Mouse (Mus musculus) intestine, postnatal 0 days (tissue): ENCODE results near the gene Npdc1. TPM values are rescaled to one million over a fixed set of nuclear protein-coding genes. Genes with fewer than 3 reads are reported as not detected.

ENCODE experiments used
- ATAC-seq: fragments of 200-750 bp; cut with Nextera tagmentation; 2 replicates; pipeline ENCODE4 v1.8.0; 2017; ENCODE audit warnings: mild to moderate bottlenecking, moderate TSS enrichment, moderate library complexity
- H3K27ac ChIP-seq: fragments of 300-500 bp; sonication (generic); 2 replicates; pipeline ENCODE4 v1.5.1; 2014; ENCODE audit warnings: mild to moderate bottlenecking, low read depth, low read length, moderate library complexity
- H3K27me3 ChIP-seq: fragments of 300-500 bp; sonication (generic); replicated peaks from 2 replicates; pipeline ENCODE4 v1.6.1; 2014; ENCODE audit warnings: low read length, mixed read lengths; ENCODE audit not compliant: control insufficient read depth, insufficient read depth
- H3K36me3 ChIP-seq: fragments of 300-500 bp; sonication (generic); 2 replicates; pipeline ENCODE4 v1.6.1; 2014; ENCODE audit warnings: mild to moderate bottlenecking, moderate library complexity; ENCODE audit not compliant: control insufficient read depth, insufficient read depth
- H3K4me1 ChIP-seq: fragments of 300-500 bp; sonication (generic); replicated peaks from 2 replicates; pipeline ENCODE4 v1.6.1; 2014; ENCODE audit warnings: antibody characterized with exemption, low read length, mixed read lengths; ENCODE audit not compliant: control insufficient read depth, insufficient read depth
- H3K4me2 ChIP-seq: fragments of 300-500 bp; sonication (generic); replicated peaks from 2 replicates; pipeline ENCODE4 v1.6.1; 2014; ENCODE audit warnings: low read depth, mild to moderate bottlenecking, moderate library complexity
- H3K4me3 ChIP-seq: fragments of 300-500 bp; sonication (generic); 2 replicates; pipeline ENCODE4 v1.5.1; 2014; ENCODE audit warnings: low read depth, low read length
- H3K9ac ChIP-seq: fragments of 300-500 bp; sonication (generic); 2 replicates; pipeline ENCODE4 v1.6.1; 2014; ENCODE audit warnings: mild to moderate bottlenecking, low read depth, low read length
- H3K9me3 ChIP-seq: fragments of 300-500 bp; sonication (generic); 2 replicates; pipeline ENCODE4 v1.6.1; 2016; ENCODE audit warnings: mixed run types; ENCODE audit not compliant: control insufficient read depth
- CTCF ChIP-seq: sonication (generic); IDR thresholded peaks from 2 replicates; pipeline ENCODE4 v1.5.1; 2016; ENCODE audit warnings: low read depth, mild to moderate bottlenecking, control low read depth, antibody characterized with exemption, moderate library complexity
- WGBS: fragments of 180-500 bp; shearing (Covaris S2); extraction: QIAGEN DNeasy Blood & Tissue Kit; methylation state at CpG from one replicate; pipeline ENCODE4 v1.1.7; 2014; 5-methylcytosine and 5-hydroxymethylcytosine counted together
- microRNA-seq: library from miRNA; unstranded; fragments of <30 nt; microRNA quantifications from one replicate; pipeline ENCODE4, GENCODE M21; 2016
- polyA plus RNA-seq: library from polyadenylated mRNA; unstranded; fragments of >200 nt; fragmentation: Nextera tagmentation; extraction: Ambion mirVana; gene quantifications from 2 replicates; pipeline ENCODE4 v1.2.1, GENCODE M21; 2015

Gene Npdc1
- polyA plus RNA-seq, 1 experiment from 2014 or later: 52.3 TPM

DNA sequence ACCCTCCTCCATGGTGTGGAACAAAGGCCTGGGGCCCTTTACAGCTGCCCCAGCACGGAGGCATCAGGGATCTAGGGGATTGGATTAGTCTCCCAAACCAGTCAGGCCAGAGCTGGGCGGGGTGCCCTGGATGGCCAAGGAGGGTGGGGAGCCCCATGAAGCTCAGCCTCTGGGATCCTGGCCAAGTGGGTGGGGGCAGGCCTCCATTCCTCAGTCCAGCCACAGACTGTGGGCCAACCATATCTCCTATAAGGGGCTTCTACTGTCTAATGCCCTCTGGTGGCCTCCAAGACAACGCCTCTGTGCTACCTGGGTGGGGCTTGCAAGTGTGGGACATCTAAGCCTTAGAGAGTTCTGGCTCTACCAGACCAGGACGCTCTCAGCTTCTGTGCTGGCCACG lies 59.8 kb downstream of the Npdc1 start:
- Histone ChIP-seq H3K27me3 (no peaks in the 10 kb centered on the region), H3K4me1 (peaks cover 6% of the 10 kb centered on the region), H3K4me3 (no peak overlapping the region), H3K27ac (no peak overlapping the region), H3K36me3 (peaks cover 5% of the 10 kb centered on the region; the same call in 1 of the 2 replicates), H3K9ac (no peak overlapping the region), H3K9me3 (no peaks in the 10 kb centered on the region), H3K4me2 (no peak overlapping the region)
- peak; percentile 23; the same call in 1 of the 2 replicates for TF ChIP-seq CTCF
- 51% methylated on average over 5 of the region's 5 CpGs for WGBS
- ATAC-seq: no peak

Small RNAs within 50 kb of the gene (microRNA-seq; reads per million reads assigned to microRNA genes)
- not detected for gene Mir3087

Other genes starting within 250 kb of the Npdc1 start
- gene Nrarp, start 218.6 kb upstream of the Npdc1 start, polyA plus RNA-seq: 15.9 and 16.5 TPM in 2 replicates
- gene Tor4a, start 202.5 kb upstream of the Npdc1 start, polyA plus RNA-seq: 12.0 and 12.6 TPM in 2 replicates
- 41.4 and 45.6 TPM in 2 replicates for gene Nelfb, start 187.9 kb upstream of the Npdc1 start, polyA plus RNA-seq
- gene Stpg3, start 184.7 kb upstream of the Npdc1 start, polyA plus RNA-seq: not detected in 2 replicates
- gene Fam166a, start 180.6 kb upstream of the Npdc1 start, polyA plus RNA-seq: 0.78 and 1.4 TPM in 2 replicates
- gene Tubb4b, start 174.6 kb upstream of the Npdc1 start, polyA plus RNA-seq: 453 and 466 TPM in 2 replicates
- gene Slc34a3, start 165.0 kb upstream of the Npdc1 start, polyA plus RNA-seq: 34.0 and 37.6 TPM in 2 replicates
- gene Rnf224, start 162.6 kb upstream of the Npdc1 start, polyA plus RNA-seq: 0.09 and 0.25 TPM in 2 replicates
- gene Rnf208, start 157.1 kb upstream of the Npdc1 start, polyA plus RNA-seq: 51.9 and 59.4 TPM in 2 replicates
- 16.5 and 20.7 TPM in 2 replicates for gene Cysrt1, start 156.9 kb upstream of the Npdc1 start, polyA plus RNA-seq
- 10.4 and 12.3 TPM in 2 replicates for gene AL732309.1, start 152.5 kb upstream of the Npdc1 start, polyA plus RNA-seq
- 40.3 and 44.9 TPM in 2 replicates for gene Tmem203, start 143.9 kb upstream of the Npdc1 start, polyA plus RNA-seq
- gene Tprn, start 136.7 kb upstream of the Npdc1 start, polyA plus RNA-seq: 62.0 and 68.3 TPM in 2 replicates
- 105 and 108 TPM in 2 replicates for gene Ssna1, start 126.9 kb upstream of the Npdc1 start, polyA plus RNA-seq
- 41.6 and 43.4 TPM in 2 replicates for gene Anapc2, start 126.9 kb upstream of the Npdc1 start, polyA plus RNA-seq
- not detected in 2 replicates for gene Tmem210, start 111.2 kb upstream of the Npdc1 start, polyA plus RNA-seq
- gene Lrrc26, start 109.4 kb upstream of the Npdc1 start, polyA plus RNA-seq: 5.5 and 6.6 TPM in 2 replicates
- gene Grin1, start 80.2 kb upstream of the Npdc1 start, polyA plus RNA-seq: 0.78 and 0.90 TPM in 2 replicates
- gene Man1b1, start 67.0 kb upstream of the Npdc1 start, polyA plus RNA-seq: 44.7 and 50.2 TPM in 2 replicates
- gene Dpp7, start 43.0 kb upstream of the Npdc1 start, polyA plus RNA-seq: 120 and 129 TPM in 2 replicates
- gene Uap1l1, start 33.7 kb upstream of the Npdc1 start, polyA plus RNA-seq: 668 and 708 TPM in 2 replicates
- gene Sapcd2, start 27.0 kb upstream of the Npdc1 start, polyA plus RNA-seq: 112 and 129 TPM in 2 replicates
- 33.9 and 38.1 TPM in 2 replicates for gene Entpd2, start 3.5 kb upstream of the Npdc1 start, polyA plus RNA-seq
- gene Fut7, start 23.9 kb downstream of the Npdc1 start, polyA plus RNA-seq: 0.26 and 0.27 TPM in 2 replicates
- 1.1 and 1.3 TPM in 2 replicates for gene Abca2, start 29.4 kb downstream of the Npdc1 start, polyA plus RNA-seq
- 2.0 and 2.8 TPM in 2 replicates for gene Clic3, start 57.5 kb downstream of the Npdc1 start, polyA plus RNA-seq
- gene Paxx, start 61.7 kb downstream of the Npdc1 start, polyA plus RNA-seq: 41.2 and 46.2 TPM in 2 replicates
- gene Ptgds, start 70.7 kb downstream of the Npdc1 start, polyA plus RNA-seq: 1.2 and 2.2 TPM in 2 replicates
- gene Lcn12, start 94.6 kb downstream of the Npdc1 start, polyA plus RNA-seq: 0.40 and 0.51 TPM in 2 replicates
- 38.5 and 40.2 TPM in 2 replicates for gene Fbxw5, start 101.4 kb downstream of the Npdc1 start, polyA plus RNA-seq
- 48.5 and 49.3 TPM in 2 replicates for gene C8g, start 102.4 kb downstream of the Npdc1 start, polyA plus RNA-seq
- 16.4 and 18.7 TPM in 2 replicates for gene Traf2, start 147.6 kb downstream of the Npdc1 start, polyA plus RNA-seq
- 481 and 496 TPM in 2 replicates for gene Edf1, start 158.5 kb downstream of the Npdc1 start, polyA plus RNA-seq
- 588 and 718 TPM in 2 replicates for gene Mamdc4, start 175.5 kb downstream of the Npdc1 start, polyA plus RNA-seq
- 116 TPM in 2 replicates for gene Phpt1, start 175.9 kb downstream of the Npdc1 start, polyA plus RNA-seq
- gene Ajm1, start 182.4 kb downstream of the Npdc1 start, polyA plus RNA-seq: 0.68 and 0.78 TPM in 2 replicates
- 26.8 and 26.9 TPM in 2 replicates for gene Rabl6, start 209.2 kb downstream of the Npdc1 start, polyA plus RNA-seq
- 0.09 and 0.16 TPM in 2 replicates for gene Ccdc183, start 218.3 kb downstream of the Npdc1 start, polyA plus RNA-seq
- gene Tmem141, start 222.7 kb downstream of the Npdc1 start, polyA plus RNA-seq: 23.0 and 25.6 TPM in 2 replicates
- 4.1 and 4.7 TPM in 2 replicates for gene Fcna, start 228.7 kb downstream of the Npdc1 start, polyA plus RNA-seq